Mouse (Mus musculus): ENCODE measurements around the gene Mtg1.

DNA sequence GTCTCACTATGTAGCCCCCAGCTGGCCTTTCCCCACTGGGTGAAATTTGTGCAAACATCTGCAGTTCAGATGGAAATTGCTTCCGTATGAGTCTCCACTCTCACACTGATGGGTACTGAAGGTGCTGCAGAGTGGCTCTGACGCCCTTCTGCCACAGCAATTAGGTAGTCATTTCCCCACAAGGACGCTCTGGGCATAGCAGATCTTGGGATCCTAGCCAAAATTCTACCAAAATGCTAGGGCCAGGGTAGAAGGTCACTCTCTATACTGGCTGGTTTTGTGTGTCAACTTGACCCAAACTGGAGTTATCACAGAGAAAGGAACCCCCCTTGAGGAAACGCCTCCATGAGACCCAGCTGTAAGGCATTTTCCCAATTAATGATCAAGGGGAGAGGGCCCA is 33.4 kb upstream of the Mtg1 start:
- TF ChIP-seq POLR2A (IDR thresholded peaks at IDR 0.05; ENCODE audit: insufficient read depth, low read depth, low read length) (no peak), CTCF (IDR thresholded peaks at IDR 0.05) (no peak)

All from heart, adult 2 months (tissue).